Mouse (Mus musculus) c-Kit-negative CD71-positive TER-119-positive erythroid progenitor cells, embryonic 14.5 days (primary cell): ENCODE results near the gene Srd5a1.

Experiments
- DNase-seq: peaks from one replicate; pipeline ENCODE4 v3.0.0-alpha.2; 2013; ENCODE audit warnings: low read depth, low spot score

Gene Srd5a1

GRCm38 (mm10) chr13:69541776-69542175 is 69.5 kb downstream of the Srd5a1 start:
- DNase-seq = no peak

DNA sequence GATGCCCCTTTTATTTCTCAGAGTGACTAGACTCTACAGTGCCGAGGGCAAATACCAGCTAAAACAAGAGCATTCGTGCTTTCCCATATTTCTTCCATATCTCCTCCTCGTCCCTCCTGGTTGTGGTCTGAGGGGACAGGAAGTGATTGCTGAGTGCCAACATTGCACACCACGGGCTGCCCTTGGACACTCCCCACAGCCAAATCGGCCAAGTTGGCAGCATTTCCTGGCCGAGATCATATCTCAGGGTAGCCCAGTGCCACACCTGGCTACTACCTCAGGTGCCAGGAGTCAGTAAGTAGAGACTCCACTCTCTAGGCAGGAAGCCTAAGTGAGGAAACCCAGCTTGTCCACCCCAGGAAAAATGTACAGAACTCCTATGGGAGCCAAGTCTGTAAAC is 70.0 kb downstream of the Srd5a1 start:
- DNase-seq = no peak

GRCm38 (mm10) chr13:69538327-69538726 is 72.9 kb downstream of the Srd5a1 start:
- no peak for DNase-seq

- DNase-seq = no peak
Observed at GRCm38 (mm10) chr13:69537366-69537765, 73.9 kb downstream of the Srd5a1 start.

DNA sequence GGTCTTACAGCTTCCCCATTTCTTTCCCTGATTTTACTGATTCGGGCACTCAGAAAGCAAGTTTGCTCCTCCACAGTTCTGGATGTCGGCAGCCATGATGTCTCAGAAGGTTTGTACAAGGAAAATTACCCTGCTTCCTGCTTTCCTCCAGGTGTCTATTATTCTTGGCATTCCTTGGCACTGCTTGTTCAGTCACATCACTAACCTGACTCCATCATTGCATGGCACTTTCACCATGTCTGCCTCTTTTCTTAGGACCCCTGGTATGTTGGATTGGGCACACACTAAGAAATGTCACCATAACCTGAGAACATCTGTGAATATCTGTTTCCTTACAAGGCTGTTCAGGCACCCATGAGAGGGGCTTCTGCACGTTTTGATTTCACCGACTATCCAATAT is 75.2 kb downstream of the Srd5a1 start:
- DNase-seq = no peak

DNA sequence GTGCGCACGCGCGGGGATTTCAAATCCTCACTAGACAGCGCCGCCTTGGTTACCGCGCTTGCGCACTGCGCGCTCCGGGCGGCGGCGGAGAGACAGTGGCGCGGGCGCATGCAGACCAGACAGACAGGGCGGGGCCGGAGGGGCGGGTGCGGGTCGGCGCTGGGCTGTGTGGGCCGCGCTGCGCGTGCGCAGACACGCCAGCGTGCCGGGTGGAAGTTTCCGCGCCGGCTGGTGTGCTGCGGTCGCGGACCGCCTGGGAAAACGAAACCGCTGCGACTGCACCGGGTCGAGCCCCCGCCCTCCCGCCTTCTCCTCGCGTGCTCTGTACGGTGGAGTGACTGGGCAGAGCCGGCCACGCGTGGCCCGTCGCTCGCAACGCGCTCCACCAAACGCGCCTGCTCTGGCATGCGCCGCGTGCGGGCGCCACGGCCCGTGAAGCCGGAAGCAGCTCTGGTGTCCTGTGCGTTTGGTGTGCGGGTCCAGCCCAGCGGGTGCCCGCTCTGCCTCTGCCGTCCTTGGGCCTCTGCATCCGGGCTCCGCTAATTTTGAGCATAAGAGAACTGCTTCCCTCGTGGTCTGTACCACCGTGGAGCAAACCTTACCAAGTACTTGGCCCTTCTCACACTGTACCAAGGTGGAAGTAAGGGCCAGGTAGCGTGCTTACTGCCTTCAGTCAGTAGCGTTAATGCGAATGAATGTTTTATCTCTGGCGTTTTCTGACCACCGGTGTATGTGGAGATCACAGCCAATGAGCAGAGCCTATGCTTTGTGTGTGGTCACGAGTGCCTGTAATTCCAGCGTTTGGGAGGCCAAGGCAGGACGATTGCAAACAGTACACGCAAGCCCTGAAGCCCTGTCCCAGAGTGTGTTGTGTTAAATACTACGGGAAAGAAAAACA is 76.3 kb downstream of the Srd5a1 start:
- DNase-seq = peak; percentile 94

GRCm38 (mm10) chr13:69534334-69534653 is 76.9 kb downstream of the Srd5a1 start, which contains the start of gene Tent4a:
Gene Tent4a, minus strand, starts transcription at chr13:69534617.
- DNase-seq = no peak

DNA sequence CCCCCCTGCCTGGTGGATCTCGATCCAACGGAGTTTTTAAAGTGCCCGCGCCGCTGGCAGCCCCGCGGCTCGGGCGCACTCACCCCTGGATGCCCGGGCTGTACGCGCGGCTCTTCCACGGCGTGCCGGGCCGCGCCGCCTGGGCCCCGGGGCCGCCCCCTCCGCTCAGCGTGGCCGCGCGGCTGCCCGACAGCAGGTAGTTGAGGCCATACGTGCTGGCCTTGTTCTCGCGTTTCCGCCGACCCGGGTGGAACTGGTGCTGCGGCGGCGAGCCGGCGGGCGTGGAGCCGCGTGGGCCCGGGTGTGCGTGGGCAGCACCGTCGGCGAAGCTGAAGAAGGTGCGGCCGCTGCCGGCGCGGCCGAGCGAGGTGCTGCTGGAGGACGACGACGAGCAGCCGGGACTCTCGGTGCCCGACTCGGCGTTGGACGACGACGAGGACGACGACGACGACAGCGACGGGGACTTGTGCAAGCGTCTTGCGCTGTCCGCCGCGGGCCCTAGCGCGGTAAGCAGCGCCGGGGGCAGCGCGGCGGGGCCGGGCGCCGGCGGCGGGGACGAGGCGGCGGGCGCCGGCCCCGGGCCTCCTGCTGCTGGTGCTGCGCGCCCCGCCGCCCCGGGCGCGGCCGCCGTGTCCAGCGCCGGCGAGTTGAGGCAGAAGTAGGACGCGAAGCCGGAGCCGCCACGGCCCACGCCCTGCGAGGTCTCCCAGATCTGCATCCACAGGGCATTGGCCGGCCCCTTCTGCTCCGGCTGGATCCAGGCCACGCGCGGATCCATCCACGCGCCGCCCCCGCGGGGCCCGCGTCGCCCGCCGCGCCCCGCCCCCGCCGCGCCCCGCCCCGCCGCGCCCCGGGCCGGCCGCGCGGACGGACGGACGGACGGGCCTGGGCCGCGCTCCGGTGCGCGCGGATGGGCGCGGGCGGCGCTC is 77.6 kb downstream of the Srd5a1 start, which contains the start of gene Nsun2:
Nsun2 (plus strand) TSS at position 342 of the 929 bp plus-strand sequence.
- peak; percentile 33 for DNase-seq

DNA sequence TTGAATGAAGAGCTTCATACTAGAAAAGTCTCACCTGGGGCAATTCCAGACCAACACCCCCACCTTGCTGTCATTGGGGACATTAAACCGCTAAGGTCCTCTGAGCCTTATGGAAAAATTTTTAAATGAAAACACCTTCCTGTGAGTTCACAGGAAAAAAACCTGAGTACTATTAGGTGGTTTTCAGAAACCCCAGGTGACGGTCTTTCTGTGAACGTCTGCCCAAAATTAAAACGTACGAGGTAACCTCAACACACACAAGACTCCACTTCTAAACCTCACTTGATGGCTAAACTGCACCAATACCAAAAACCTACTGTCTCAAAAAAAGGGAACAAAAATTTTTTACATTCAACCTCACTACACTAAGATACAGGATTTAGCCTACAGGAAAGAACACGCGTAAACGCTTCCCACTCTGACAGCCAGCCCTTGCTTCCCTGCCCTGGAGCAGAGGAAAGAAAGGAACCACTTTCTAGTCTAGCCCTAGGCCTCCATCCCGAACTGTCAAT is 78.3 kb downstream of the Srd5a1 start:
- no peak for DNase-seq

DNA sequence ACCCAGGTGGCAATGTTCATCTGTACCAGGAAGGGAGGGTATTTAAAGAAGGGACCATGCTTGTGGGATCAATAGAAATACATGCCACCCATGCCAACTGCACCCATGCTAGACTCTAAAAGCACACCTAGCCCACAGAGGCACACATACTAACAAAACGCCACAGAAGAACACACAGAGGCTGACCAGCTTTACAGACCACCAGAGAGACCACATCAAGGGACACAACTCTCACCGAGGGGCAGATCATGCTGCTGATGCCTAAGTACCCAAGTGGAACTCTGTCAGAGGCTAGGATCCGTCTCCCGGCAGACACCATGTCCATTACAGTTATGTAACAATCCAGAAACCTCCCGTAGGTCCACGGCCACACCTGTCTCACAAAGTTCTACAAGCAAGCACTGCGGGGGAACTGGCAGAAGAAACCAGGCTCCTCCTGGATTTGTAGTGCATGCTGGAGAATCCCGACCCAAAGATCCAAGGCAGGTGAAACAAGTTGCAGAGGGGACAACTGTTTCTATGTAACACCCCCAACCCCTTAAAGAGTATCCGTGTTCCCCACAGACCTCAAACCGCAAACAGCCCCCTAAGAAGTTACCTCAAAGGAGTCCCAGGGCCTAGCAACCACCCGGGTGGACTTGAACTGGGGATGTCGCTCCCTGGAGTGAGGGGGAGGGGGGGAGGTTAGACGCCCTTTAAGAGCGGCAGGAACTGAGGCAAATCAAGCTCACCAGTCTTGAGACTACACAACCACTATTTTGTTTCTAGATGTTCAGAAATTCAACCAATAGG is 78.9 kb downstream of the Srd5a1 start:
- no peak for DNase-seq

DNA sequence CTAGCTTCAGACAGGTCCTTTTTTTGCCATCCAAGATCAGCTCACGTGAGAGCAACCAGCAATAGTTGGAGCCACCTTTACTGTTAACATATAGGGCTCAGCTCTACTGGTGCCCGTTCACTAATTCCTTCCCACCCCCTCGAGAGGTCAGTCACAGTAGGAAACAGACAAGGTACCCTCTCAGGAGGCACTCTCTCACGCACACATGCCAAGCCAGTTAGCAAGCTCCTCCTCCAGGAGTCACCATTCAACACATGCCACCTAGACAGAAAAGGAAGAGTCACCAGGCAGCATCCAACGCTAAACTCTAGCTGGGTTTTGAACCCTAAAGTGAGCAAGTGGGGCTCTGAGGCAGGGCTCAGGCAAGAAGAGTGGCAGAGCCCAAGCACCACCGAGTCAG is 79.8 kb downstream of the Srd5a1 start:
- DNase-seq = no peak

GRCm38 (mm10) chr13:69530951-69531350 is 80.3 kb downstream of the Srd5a1 start:
- DNase-seq = no peak

DNA sequence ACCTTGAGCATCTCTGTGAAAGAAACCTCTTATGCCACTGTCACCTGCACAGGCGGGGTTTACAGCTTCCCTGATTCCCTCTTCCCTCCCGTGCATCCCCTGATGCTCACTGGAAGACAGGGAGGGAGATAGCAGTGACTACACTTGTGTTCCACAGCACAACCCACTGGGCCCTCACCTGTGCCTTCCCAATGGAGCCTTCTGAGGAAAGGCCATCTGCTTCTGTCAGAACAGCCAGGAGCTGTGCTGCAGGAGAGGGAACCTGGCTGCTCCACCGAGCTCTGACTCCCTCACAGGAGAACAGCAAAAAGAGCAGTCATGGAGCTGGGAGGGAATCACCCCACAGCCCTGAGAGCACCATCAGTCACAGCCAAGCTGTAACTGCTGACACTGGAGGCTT is 81.1 kb downstream of the Srd5a1 start:
- no peak for DNase-seq

DNA sequence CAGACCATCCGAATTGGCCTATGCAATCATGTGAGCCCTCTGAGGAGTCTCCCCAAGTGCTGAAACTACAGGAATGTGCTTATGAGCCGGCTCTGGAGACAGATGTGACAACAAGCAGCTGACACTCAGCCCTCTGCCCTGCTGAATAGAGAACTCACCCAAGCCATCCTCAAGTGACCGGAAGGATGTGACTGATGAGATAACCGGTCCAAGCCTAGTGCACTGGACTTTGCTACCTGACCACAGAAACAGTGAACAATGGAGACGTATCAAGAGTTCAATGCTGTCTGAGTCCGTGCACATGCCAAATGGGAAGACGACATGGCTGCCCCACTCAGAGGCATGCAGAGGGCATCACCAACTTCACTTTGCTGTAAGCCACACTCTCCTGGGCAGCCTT is 82.7 kb downstream of the Srd5a1 start:
- no peak for DNase-seq

DNA sequence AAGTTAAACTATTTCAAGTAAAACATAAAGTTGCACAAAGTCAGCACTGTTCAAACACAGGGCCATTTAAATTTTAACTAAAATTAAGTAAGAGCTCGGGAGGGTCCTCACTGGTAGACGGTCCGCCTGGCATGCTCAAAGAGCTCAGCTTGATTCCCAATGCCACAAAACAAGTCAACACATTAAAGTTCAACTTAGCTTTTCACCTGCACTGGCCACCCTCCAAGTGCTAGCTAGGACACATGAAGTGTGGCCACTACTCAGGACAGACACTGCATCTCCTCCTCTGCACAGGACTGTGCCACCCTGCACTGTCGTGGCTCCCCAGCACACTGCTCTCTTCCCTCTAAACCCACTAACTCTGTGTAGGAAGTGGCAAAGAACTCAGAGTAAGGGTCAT is 85.4 kb downstream of the Srd5a1 start:
- DNase-seq = no peak

- no peak for DNase-seq
Observed at GRCm38 (mm10) chr13:69524158-69524530, 87.1 kb downstream of the Srd5a1 start.
